Mouse (Mus musculus) liver, postnatal 0 days (tissue): Measurements from ENCODE around the gene Eif1b. TPM values are rescaled to one million over a fixed set of nuclear protein-coding genes. Genes with fewer than 3 reads are reported as not detected.
"Not testable (repeated sequence)": the region's sequence is repeated elsewhere in the genome, so short reads cannot be mapped to it uniquely, and the experiment has no call there.

Source experiments
- ATAC-seq: fragments of 200-750 bp; cut with Nextera tagmentation; 2 replicates; pipeline ENCODE4 v1.8.0; 2017; ENCODE audit warnings: mild to moderate bottlenecking, moderate library complexity
- DNase-seq: peaks from one replicate; pipeline ENCODE4 v3.0.0-alpha.2; 2016
- H3K27ac ChIP-seq: fragments of 300-500 bp; sonication (generic); 2 replicates; pipeline ENCODE4 v1.5.1; 2014; ENCODE audit warnings: antibody characterized with exemption, moderate library complexity, mild to moderate bottlenecking, low read depth
- H3K27me3 ChIP-seq: fragments of 300-500 bp; sonication (generic); 2 replicates; pipeline ENCODE4 v1.6.1; 2014; ENCODE audit warnings: low read length, control low read depth, mixed read lengths; ENCODE audit not compliant: insufficient read depth
- H3K36me3 ChIP-seq: fragments of 300-500 bp; sonication (generic); replicated peaks from 2 replicates; pipeline ENCODE4 v1.6.1; 2014; ENCODE audit warnings: mild to moderate bottlenecking, control low read depth, low read length, moderate library complexity, mixed read lengths; ENCODE audit not compliant: insufficient read depth
- H3K4me1 ChIP-seq: fragments of 300-500 bp; sonication (generic); 2 replicates; pipeline ENCODE4 v1.6.1; 2014; ENCODE audit warnings: antibody characterized with exemption, mild to moderate bottlenecking, control low read depth; ENCODE audit not compliant: insufficient read depth
- H3K4me2 ChIP-seq: fragments of 300-500 bp; sonication (generic); 2 replicates; pipeline ENCODE4 v1.6.1; 2014; ENCODE audit warnings: low read depth, mild to moderate bottlenecking, low read length, moderate library complexity, mixed read lengths
- H3K4me3 ChIP-seq: fragments of 300-500 bp; sonication (generic); 2 replicates; pipeline ENCODE4 v1.5.1; 2014; ENCODE audit warnings: low read depth, low read length
- H3K9ac ChIP-seq: fragments of 300-500 bp; sonication (generic); replicated peaks from 2 replicates; pipeline ENCODE4 v1.6.1; 2014; ENCODE audit warnings: mild to moderate bottlenecking, moderate library complexity
- H3K9me3 ChIP-seq: fragments of 300-500 bp; sonication (generic); 2 replicates; pipeline ENCODE4 v1.6.1; 2016; ENCODE audit warnings: mild to moderate bottlenecking, control low read depth, low read length, mixed read lengths
- CTCF ChIP-seq: sonication (generic); IDR thresholded peaks from 2 replicates; pipeline ENCODE4 v1.5.1; 2016; ENCODE audit warnings: antibody characterized with exemption, low read depth
- EP300 ChIP-seq: IDR thresholded peaks from 2 replicates; pipeline ENCODE4 v1.6.1; 2016; ENCODE audit warnings: antibody characterized with exemption, low read depth, mild to moderate bottlenecking
- WGBS: fragments of 180-500 bp; shearing (Covaris S2); extraction: QIAGEN DNeasy Blood & Tissue Kit; methylation state at CpG from one replicate; pipeline ENCODE4 v1.1.7; 2014; ENCODE audit not compliant: insufficient replicate concordance; 5-methylcytosine and 5-hydroxymethylcytosine counted together
- polyA plus RNA-seq: library from polyadenylated mRNA; unstranded; fragments of >200 nt; fragmentation: Nextera tagmentation; extraction: Ambion mirVana; gene quantifications from 2 replicates; pipeline ENCODE4 v1.2.1, GENCODE M21; 2015

Eif1b gene
- polyA plus RNA-seq, 1 experiment from 2014 or later = 50.4 TPM

- no peak for ATAC-seq
- Histone ChIP-seq H3K9me3 (no peaks in the 10 kb centered on the region), H3K4me3 (no peak overlapping the region), H3K4me1 (no peaks in the 10 kb centered on the region), H3K27ac (no peak overlapping the region), H3K27me3 (no peaks in the 10 kb centered on the region), H3K36me3 (no peaks in the 10 kb centered on the region), H3K4me2 (no peak overlapping the region), H3K9ac (no peak overlapping the region)
- WGBS = 72% methylated on average over 17 of the region's 17 CpGs
- TF ChIP-seq CTCF = no peak
- no peak for DNase-seq
Measured at GRCm38 (mm10) chr9:120528815-120529510, 36.9 kb downstream of the Eif1b start.

- H3K27me3 ChIP-seq = no peaks in the 10 kb centered on the region
- 61% methylated on average over 5 of the region's 5 CpGs for WGBS
- H3K36me3 ChIP-seq = no peaks in the 10 kb centered on the region
- H3K4me3 ChIP-seq = no peak overlapping the region
- no peak overlapping the region for H3K9ac ChIP-seq
- no peak for TF ChIP-seq CTCF
- no peak for TF ChIP-seq EP300
- H3K27ac ChIP-seq = no peak overlapping the region
- ATAC-seq (no peak), DNase-seq (no peak)
- no peak overlapping the region for H3K4me2 ChIP-seq
- H3K9me3 ChIP-seq = no peaks in the 10 kb centered on the region
- no peaks in the 10 kb centered on the region for H3K4me1 ChIP-seq
Measured at GRCm38 (mm10) chr9:120530471-120530870, 38.4 kb downstream of the Eif1b start.

DNA sequence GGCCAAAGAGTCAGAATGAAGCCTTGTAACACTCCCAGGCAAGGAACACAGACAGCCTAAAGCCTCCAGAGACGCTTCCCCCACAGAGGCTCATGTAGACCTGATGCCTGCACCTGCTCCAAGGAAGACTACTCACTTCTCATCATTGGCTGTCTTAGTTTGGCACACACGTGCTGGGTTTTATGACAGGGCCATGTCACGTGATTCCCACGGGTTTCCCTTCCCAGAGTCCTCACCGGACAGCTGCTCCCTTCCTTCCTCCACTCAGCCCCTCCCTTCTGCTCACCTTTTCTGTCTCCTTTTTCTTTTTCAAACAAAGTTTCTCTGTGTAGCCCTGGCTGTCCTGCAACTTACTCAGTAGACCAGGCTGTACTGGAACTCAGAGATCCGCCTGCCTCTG is 40.0 kb downstream of the Eif1b start:
- TF ChIP-seq CTCF = no peak
- TF ChIP-seq EP300 = no peak
- Histone ChIP-seq H3K36me3 (no peaks in the 10 kb centered on the region), H3K27me3 (no peaks in the 10 kb centered on the region; the same call in 1 of the 2 replicates), H3K4me1 (no peaks in the 10 kb centered on the region), H3K4me2 (no peak overlapping the region), H3K4me3 (no peak overlapping the region), H3K27ac (no peak overlapping the region), H3K9ac (no peak overlapping the region), H3K9me3 (no peaks in the 10 kb centered on the region)
- WGBS = 83% methylated on average over 6 of the region's 6 CpGs
- no peak for ATAC-seq
- DNase-seq = no peak

- Histone ChIP-seq H3K27ac (no peak overlapping the region), H3K4me3 (no peak overlapping the region), H3K4me2 (no peak overlapping the region), H3K27me3 (peaks cover 3% of the 10 kb centered on the region; the same call in 1 of the 2 replicates), H3K36me3 (no peaks in the 10 kb centered on the region), H3K9me3 (no peaks in the 10 kb centered on the region), H3K4me1 (no peaks in the 10 kb centered on the region), H3K9ac (no peak overlapping the region)
- WGBS = 84% methylated on average over 6 of the region's 6 CpGs
- TF ChIP-seq CTCF (no peak), EP300 (no peak)
- ATAC-seq (peak; percentile 54), DNase-seq (peak; percentile 26)
Measured at GRCm38 (mm10) chr9:120532691-120533090, 40.7 kb downstream of the Eif1b start.

DNA sequence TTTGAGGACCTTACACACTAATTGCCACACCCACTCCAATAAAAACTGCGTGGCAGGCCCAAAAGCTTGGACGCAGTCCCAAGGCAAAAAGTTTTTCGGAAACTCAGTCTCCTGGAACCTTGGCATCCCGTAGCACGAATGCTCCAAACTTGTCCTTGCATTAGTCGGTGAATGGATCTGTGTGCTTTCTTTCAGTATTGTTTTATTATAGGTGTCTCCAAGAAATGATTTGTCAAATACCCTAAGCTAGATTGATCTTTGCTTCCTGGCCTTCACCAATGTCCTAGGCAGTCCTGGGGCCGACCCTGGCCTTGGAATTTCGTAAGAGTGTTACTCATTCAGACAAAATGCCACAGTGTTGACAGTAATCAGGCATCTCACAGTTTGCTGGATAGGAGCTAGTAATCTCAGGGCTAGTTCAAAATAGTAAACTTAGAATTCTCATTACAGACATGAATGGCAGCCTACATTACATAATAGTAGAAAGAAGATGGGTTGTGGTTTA is 41.5 kb downstream of the Eif1b start:
- not testable (repeated sequence) for ATAC-seq, H3K4me1 ChIP-seq, H3K27ac ChIP-seq, H3K4me2 ChIP-seq, H3K9me3 ChIP-seq, DNase-seq, H3K36me3 ChIP-seq, H3K27me3 ChIP-seq, H3K9ac ChIP-seq, H3K4me3 ChIP-seq
- 82% methylated on average over 8 of the region's 8 CpGs for WGBS

GRCm38 (mm10) chr9:120539662-120540251 is 47.7 kb downstream of the Eif1b start, which contains the start of gene Entpd3:
TSS of gene Entpd3 (plus strand) at chr9:120539818.
- Histone ChIP-seq H3K4me2 (peak within 1 kb of the TSS; percentile 76), H3K4me3 (peak within 1 kb of the TSS; percentile 45), H3K9ac (peak within 1 kb of the TSS; percentile 38; the same call in 1 of the 2 replicates), H3K27me3 (peaks cover 40% of the 10 kb centered on the region), H3K36me3 (no peaks in the 10 kb centered on the region), H3K27ac (no peak within 1 kb of the TSS), H3K9me3 (no peaks in the 10 kb centered on the region), H3K4me1 (peaks cover 8% of the 10 kb centered on the region; the same call in 1 of the 2 replicates)
- ATAC-seq = peak; percentile 21; the same call in 1 of the 2 replicates
- no peak for TF ChIP-seq EP300
- no peak for TF ChIP-seq CTCF
- DNase-seq = peak; percentile 35
- WGBS = 2% methylated on average over 29 of the region's 31 CpGs
